Mouse (Mus musculus) midbrain, embryonic 10.5 days (tissue): ENCODE measurements around the gene Apeh. TPM values are rescaled to one million over a fixed set of nuclear protein-coding genes. Genes with fewer than 3 reads are reported as not detected.
A peak's percentile ranks its signal among the peaks of the same experiment; 100 is the strongest.
"Not testable (repeated sequence)": the region's sequence is repeated elsewhere in the genome, so short reads cannot be mapped to it uniquely, and the experiment has no call there.

Source experiments
- DNase-seq: peaks from one replicate; pipeline ENCODE4 v3.0.0-alpha.2; 2017; ENCODE audit warnings: low spot score
- H3K27ac ChIP-seq: fragments of 300-500 bp; sonication (generic); replicated peaks from 2 replicates; pipeline ENCODE4 v1.5.1; 2016; ENCODE audit warnings: mild to moderate bottlenecking
- H3K27me3 ChIP-seq: fragments of 300-500 bp; sonication (generic); 2 replicates; pipeline ENCODE4 v1.6.1; 2016; ENCODE audit warnings: low read depth, mild to moderate bottlenecking; ENCODE audit not compliant: poor library complexity, severe bottlenecking
- H3K36me3 ChIP-seq: fragments of 300-500 bp; sonication (generic); 2 replicates; pipeline ENCODE4 v1.6.1; 2016; ENCODE audit warnings: mild to moderate bottlenecking, moderate library complexity
- H3K4me1 ChIP-seq: fragments of 300-500 bp; sonication (generic); 2 replicates; pipeline ENCODE4 v1.6.1; 2016
- H3K4me3 ChIP-seq: fragments of 300-500 bp; sonication (generic); 2 replicates; pipeline ENCODE4 v1.5.1; 2016; ENCODE audit warnings: mild to moderate bottlenecking, moderate library complexity
- H3K9me3 ChIP-seq: fragments of 300-500 bp; sonication (generic); replicated peaks from 2 replicates; pipeline ENCODE4 v1.6.1; 2016; ENCODE audit warnings: mild to moderate bottlenecking
- WGBS: fragments of 180-500 bp; shearing (Covaris S2); methylation state at CpG from one replicate; pipeline ENCODE4 v1.1.7; 2016; 5-methylcytosine and 5-hydroxymethylcytosine counted together
- polyA plus RNA-seq: library from polyadenylated mRNA; unstranded; fragments of >200 nt; fragmentation: Nextera tagmentation; extraction: Ambion mirVana; gene quantifications from 2 replicates; pipeline ENCODE4 v1.2.1, GENCODE M21; 2016

Gene Apeh
- 71.2 and 80.2 TPM in 2 replicates for polyA plus RNA-seq

- WGBS, result under 1% methylated on average over 52 of the region's 52 CpGs
- Histone ChIP-seq H3K27me3 (no peaks in the 10 kb centered on the region), H3K9me3 (no peaks in the 10 kb centered on the region), H3K4me1 (peaks cover 42% of the 10 kb centered on the region), H3K36me3 (peaks cover 36% of the 10 kb centered on the region), H3K27ac (peak within 1 kb of the TSS; percentile 87), H3K4me3 (peak within 1 kb of the TSS; percentile 75)
- DNase-seq, result peak; percentile 96
Measured at GRCm38 (mm10) chr9:108094184-108094941, at the start of gene Apeh. Gene Apeh (minus strand): TSS chr9:108094606.

DNA sequence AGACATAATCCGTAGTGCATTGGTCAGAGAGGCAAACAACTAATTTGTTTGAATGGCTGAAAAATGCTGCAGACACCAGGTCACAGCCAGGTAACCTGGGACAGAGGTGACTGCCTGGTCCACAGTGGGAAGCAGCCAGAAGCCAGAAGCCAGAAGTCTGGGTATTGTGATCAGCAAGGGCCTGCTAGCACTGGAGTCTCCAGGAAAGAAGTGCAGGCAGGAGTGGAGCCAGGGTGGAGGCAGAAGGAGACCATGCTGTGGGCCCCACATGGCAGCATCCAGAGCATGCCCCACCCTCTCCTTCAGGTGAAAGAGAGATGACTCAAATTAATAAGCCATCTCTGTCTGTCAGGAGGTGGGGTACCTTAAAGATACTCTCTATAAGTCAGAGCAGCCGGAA is 49.1 kb upstream of the Apeh start:
- Histone ChIP-seq H3K4me3 (no peak overlapping the region), H3K36me3 (peaks cover 10% of the 10 kb centered on the region), H3K4me1 (no peaks in the 10 kb centered on the region; the same call in 1 of the 2 replicates), H3K27ac (no peak overlapping the region), H3K9me3 (no peaks in the 10 kb centered on the region), H3K27me3 (no peaks in the 10 kb centered on the region)
- DNase-seq, result no peak
- WGBS, result 96% methylated on average over 2 of the region's 2 CpGs

DNA sequence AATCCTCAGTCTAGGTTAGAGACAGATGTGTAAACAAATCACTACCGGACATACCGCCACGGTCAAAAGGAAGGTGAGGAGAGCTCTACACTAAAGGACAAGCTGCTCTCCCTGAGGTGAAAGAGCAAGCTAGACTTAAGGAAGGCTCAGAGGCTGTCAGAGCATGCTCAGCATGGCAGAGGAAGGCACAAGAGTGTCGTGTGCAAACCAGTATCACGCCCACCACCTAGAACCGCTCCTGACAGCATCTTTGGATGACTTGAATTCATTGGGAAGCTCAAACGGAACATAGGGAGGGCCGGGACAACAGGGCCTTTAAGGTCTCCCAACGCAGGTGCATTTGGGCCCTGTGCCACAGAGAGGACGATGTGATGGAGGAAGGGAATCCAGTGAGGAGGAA is 47.0 kb upstream of the Apeh start:
- H3K4me3 ChIP-seq, result no peak overlapping the region
- peaks cover 16% of the 10 kb centered on the region for H3K36me3 ChIP-seq
- no peaks in the 10 kb centered on the region for H3K27me3 ChIP-seq
- no peaks in the 10 kb centered on the region; the same call in 1 of the 2 replicates for H3K4me1 ChIP-seq
- DNase-seq, result no peak
- H3K27ac ChIP-seq, result no peak overlapping the region
- no peaks in the 10 kb centered on the region for H3K9me3 ChIP-seq
- 89% methylated on average over 10 of the region's 10 CpGs for WGBS

- no peak for DNase-seq
- no peaks in the 10 kb centered on the region for H3K27me3 ChIP-seq
- no peak overlapping the region for H3K27ac ChIP-seq
- H3K36me3 ChIP-seq, result peaks cover 16% of the 10 kb centered on the region
- WGBS, result 80% methylated on average over 7 of the region's 7 CpGs
- H3K4me1 ChIP-seq, result no peaks in the 10 kb centered on the region; the same call in 1 of the 2 replicates
- H3K4me3 ChIP-seq, result no peak overlapping the region
- H3K9me3 ChIP-seq, result no peaks in the 10 kb centered on the region
Measured at GRCm38 (mm10) chr9:108139963-108140695, 45.7 kb upstream of the Apeh start.

DNA sequence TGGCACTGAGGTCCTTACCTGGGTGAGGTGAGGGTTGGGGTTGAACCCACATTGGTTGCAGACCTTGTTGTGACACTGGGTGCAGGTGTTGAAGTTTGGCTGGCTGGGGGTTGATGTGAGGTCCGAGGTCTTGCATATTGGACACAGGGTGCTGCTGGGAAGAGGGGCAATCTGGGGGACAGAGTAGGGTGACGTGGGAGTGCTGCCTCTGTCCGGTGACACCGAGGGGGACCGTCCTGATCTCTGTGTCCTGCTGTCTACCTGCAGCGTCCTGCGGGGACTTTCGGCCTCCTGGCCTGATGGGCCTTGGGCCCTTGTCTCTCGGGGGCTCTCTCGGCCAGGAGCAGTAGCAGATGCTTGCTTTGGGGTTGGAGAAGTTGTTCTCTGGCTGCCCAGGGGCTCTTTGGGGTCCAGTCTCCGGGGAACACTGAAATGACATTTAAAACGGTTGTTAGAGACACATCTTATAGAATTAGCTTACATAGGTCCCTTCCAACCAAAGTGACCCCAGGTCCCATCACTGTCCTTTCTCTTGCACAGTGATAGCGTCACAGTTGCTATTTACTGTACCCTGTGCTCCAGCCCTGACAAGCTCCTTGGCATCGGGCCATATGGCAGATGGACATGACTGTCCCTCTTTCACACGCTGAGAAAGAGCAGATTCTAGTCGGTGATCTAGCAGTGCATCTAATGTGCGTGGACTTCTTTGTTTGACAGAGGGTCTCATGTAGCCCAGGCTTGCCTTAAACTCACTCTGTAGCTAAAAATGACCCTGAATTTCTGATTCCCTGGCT is 45.0 kb upstream of the Apeh start:
- no peak overlapping the region for H3K27ac ChIP-seq
- WGBS, result 91% methylated on average over 17 of the region's 17 CpGs
- no peak overlapping the region for H3K4me3 ChIP-seq

DNA sequence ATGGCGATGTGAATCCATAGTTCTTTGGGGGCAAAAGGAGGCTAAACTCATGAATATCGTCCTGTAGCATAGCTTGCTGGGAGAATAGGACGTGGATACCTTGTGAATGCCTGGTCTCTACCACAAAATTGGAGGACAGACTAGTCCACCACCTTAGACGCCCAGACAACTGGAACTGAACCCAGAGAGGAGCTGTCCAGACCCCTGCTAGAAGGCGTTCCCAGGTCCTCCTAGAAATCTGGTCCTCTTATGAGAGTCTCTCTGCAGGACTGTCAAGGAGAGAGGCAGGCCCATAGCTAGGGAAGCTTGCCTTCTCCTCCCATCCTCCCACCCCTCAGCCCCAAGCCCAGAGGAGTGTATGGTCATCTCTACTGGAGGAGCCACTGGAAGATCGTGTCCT is 43.7 kb upstream of the Apeh start:
- H3K36me3 ChIP-seq, result peaks cover 16% of the 10 kb centered on the region
- no peaks in the 10 kb centered on the region for H3K27me3 ChIP-seq
- H3K27ac ChIP-seq, result no peak overlapping the region
- H3K4me1 ChIP-seq, result peaks cover 4% of the 10 kb centered on the region; the same call in 1 of the 2 replicates
- no peak for DNase-seq
- H3K4me3 ChIP-seq, result no peak overlapping the region
- H3K9me3 ChIP-seq, result no peaks in the 10 kb centered on the region
- WGBS, result 80% methylated on average over 6 of the region's 6 CpGs

More for the DNA sequence above, 45.0 kb upstream of the Apeh start:
- Histone ChIP-seq H3K36me3 (peaks cover 16% of the 10 kb centered on the region), H3K27me3 (no peaks in the 10 kb centered on the region), H3K4me1 (no peaks in the 10 kb centered on the region; the same call in 1 of the 2 replicates), H3K9me3 (no peaks in the 10 kb centered on the region)
- no peak for DNase-seq

DNA sequence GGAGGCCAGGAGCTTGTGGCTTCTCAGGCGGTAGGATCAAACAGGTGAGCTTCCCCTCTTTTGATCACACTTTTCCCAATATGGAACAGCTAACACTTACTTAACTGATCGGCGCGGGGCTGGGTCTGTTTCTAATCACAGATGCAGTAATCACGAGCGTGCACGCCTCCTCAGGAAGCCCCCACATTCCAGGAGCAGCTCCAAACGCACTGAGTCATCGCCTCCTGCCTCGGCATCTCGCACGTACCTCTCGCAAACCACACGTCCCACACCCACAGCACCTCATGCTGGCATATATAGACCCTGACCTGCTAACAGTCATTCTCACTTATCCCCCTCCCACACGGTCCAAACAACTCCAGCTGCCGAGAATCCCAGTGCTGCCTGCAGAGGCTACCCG is 43.1 kb upstream of the Apeh start:
- 69% methylated on average over 17 of the region's 17 CpGs for WGBS
- Histone ChIP-seq H3K27me3 (no peaks in the 10 kb centered on the region), H3K9me3 (no peaks in the 10 kb centered on the region), H3K4me1 (peaks cover 4% of the 10 kb centered on the region; the same call in 1 of the 2 replicates), H3K27ac (no peak overlapping the region), H3K4me3 (no peak overlapping the region), H3K36me3 (peaks cover 16% of the 10 kb centered on the region)
- no peak for DNase-seq

GRCm38 (mm10) chr9:108136930-108137462 is 42.6 kb upstream of the Apeh start:
- H3K27me3 ChIP-seq, result no peaks in the 10 kb centered on the region
- peaks cover 16% of the 10 kb centered on the region for H3K36me3 ChIP-seq
- H3K4me3 ChIP-seq, result no peak overlapping the region
- DNase-seq, result no peak
- H3K4me1 ChIP-seq, result peaks cover 4% of the 10 kb centered on the region; the same call in 1 of the 2 replicates
- no peaks in the 10 kb centered on the region for H3K9me3 ChIP-seq
- H3K27ac ChIP-seq, result no peak overlapping the region
- WGBS, result 89% methylated on average over 6 of the region's 6 CpGs

DNA sequence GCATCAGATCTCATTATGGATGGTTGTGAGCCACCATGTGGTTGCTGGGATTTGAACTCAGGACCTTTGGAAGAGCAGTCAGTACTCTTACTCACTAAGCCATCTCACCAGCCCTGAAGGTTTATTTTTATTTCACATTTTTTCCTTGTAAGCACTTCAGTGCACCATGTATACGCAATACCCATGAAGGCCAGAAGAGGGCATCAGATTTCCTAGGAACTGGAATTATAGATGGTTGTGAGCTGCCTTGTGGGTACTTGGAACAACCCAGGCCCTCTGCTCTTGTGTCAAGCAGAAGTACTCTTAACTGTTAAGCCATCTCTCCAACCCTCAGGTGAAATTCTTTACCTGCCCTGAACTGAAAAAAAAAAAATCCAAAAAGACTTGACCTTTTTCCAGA is 41.8 kb upstream of the Apeh start:
- peaks cover 16% of the 10 kb centered on the region for H3K36me3 ChIP-seq
- 39% methylated on average over 1 of the region's 1 CpGs for WGBS
- H3K4me3 ChIP-seq, result no peak overlapping the region
- H3K9me3 ChIP-seq, result no peaks in the 10 kb centered on the region
- H3K27me3 ChIP-seq, result no peaks in the 10 kb centered on the region
- 0 out of 2 replicates have a peak, but pooled peaks cover 4% of the 10 kb centered on the region for H3K4me1 ChIP-seq
- no peak overlapping the region for H3K27ac ChIP-seq
- DNase-seq, result peak; percentile 28

DNA sequence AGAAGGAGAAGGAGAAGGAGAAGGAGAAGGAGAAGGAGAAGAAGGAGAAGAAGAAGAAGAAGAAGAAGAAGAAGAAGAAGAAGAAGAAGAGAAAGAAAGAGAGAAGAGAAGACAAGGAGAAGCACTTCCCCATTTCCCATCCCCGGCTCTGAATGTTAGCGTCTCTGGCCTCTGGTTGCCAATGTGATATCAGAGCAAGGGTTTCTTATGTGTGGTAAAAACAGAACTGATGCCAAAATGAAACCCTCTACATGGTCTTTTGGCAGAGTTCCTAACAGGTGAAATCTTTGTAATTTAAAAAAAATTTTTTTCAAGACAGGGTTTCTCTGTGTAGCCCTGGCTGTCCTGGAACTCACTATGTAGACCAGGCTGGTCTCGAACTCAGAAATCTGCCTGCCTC is 41.3 kb upstream of the Apeh start:
- not testable (repeated sequence) for DNase-seq

GRCm38 (mm10) chr9:108133478-108133877 is 39.1 kb upstream of the Apeh start:
- Histone ChIP-seq H3K4me1 (0 out of 2 replicates have a peak, but pooled peaks cover 4% of the 10 kb centered on the region), H3K27ac (0 out of 2 replicates have a peak overlapping the region, but pooled peaks have one; percentile 38), H3K4me3 (no peak overlapping the region), H3K27me3 (no peaks in the 10 kb centered on the region), H3K36me3 (peaks cover 6% of the 10 kb centered on the region; the same call in 1 of the 2 replicates), H3K9me3 (no peaks in the 10 kb centered on the region)
- DNase-seq, result no peak
- WGBS, result 55% methylated on average over 1 of the region's 1 CpGs

More for the DNA sequence above, 41.3 kb upstream of the Apeh start:
- H3K4me3 ChIP-seq, H3K9me3 ChIP-seq, H3K4me1 ChIP-seq, H3K27ac ChIP-seq, H3K27me3 ChIP-seq: not testable (repeated sequence)
- H3K36me3 ChIP-seq, result peaks cover 16% of the 10 kb centered on the region
- WGBS, result 95% methylated on average over 3 of the region's 3 CpGs

DNA sequence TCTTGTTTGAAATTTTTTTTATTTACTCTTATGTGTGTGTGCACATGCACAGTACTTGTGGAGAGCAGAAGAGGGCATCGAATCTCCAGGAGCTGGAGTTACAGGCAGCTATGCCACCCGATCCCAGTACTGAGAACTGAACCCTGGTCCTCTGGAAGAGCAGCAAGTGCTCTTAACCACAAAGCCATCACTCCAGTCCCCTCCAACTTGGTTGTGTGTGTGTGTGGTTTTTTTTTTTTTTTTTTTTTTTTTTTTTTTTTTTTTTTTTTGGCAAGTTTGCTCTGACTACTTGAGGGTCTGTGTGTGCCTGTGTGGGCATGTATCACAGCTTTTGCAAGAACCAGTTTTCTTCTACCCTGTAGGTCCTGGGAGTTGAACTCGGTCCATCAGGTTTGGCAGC is 38.0 kb upstream of the Apeh start:
- Histone ChIP-seq H3K36me3 (peaks cover 3% of the 10 kb centered on the region; the same call in 1 of the 2 replicates), H3K4me3 (no peak overlapping the region), H3K4me1 (0 out of 2 replicates have a peak, but pooled peaks cover 4% of the 10 kb centered on the region), H3K27ac (no peak overlapping the region), H3K9me3 (no peaks in the 10 kb centered on the region), H3K27me3 (no peaks in the 10 kb centered on the region)
- WGBS, result 90% methylated on average over 3 of the region's 3 CpGs
- DNase-seq, result no peak
